Mouse (Mus musculus) lung, embryonic 14.5 days (tissue): ENCODE data around the gene Tubd1. TPM values are rescaled to one million over a fixed set of nuclear protein-coding genes. Genes with fewer than 3 reads are reported as not detected.

Experiments
- ATAC-seq: fragments of 200-750 bp; cut with Nextera tagmentation; 2 replicates; pipeline ENCODE4 v1.8.0; 2017; ENCODE audit warnings: mild to moderate bottlenecking, moderate TSS enrichment, moderate library complexity; ENCODE audit not compliant: insufficient read depth
- DNase-seq: peaks from one replicate; pipeline ENCODE4 v3.0.0-alpha.2; 2015
- H3K27ac ChIP-seq: fragments of 300-500 bp; sonication (generic); 2 replicates; pipeline ENCODE4 v1.5.1; 2014; ENCODE audit warnings: low read depth, mild to moderate bottlenecking, moderate library complexity
- H3K27me3 ChIP-seq: fragments of 300-500 bp; sonication (generic); 2 replicates; pipeline ENCODE4 v1.6.1; 2014; ENCODE audit warnings: low read length, control low read depth; ENCODE audit not compliant: insufficient read depth
- H3K36me3 ChIP-seq: fragments of 300-500 bp; sonication (generic); 2 replicates; pipeline ENCODE4 v1.6.1; 2014; ENCODE audit warnings: control low read depth; ENCODE audit not compliant: insufficient read depth
- H3K4me1 ChIP-seq: fragments of 300-500 bp; sonication (generic); 2 replicates; pipeline ENCODE4 v1.6.1; 2014; ENCODE audit warnings: antibody characterized with exemption, control low read depth; ENCODE audit not compliant: insufficient read depth
- H3K4me2 ChIP-seq: fragments of 300-500 bp; sonication (generic); 2 replicates; pipeline ENCODE4 v1.6.1; 2014; ENCODE audit warnings: mild to moderate bottlenecking
- H3K4me3 ChIP-seq: fragments of 300-500 bp; sonication (generic); 2 replicates; pipeline ENCODE4 v1.5.1; 2014; ENCODE audit warnings: low read depth, low read length
- H3K9ac ChIP-seq: fragments of 300-500 bp; sonication (generic); 2 replicates; pipeline ENCODE4 v1.6.1; 2014
- H3K9me3 ChIP-seq: fragments of 300-500 bp; sonication (generic); 2 replicates; pipeline ENCODE4 v1.6.1; 2016; ENCODE audit warnings: low read depth, low read length, control low read depth
- CTCF ChIP-seq: IDR thresholded peaks from 2 replicates; pipeline ENCODE4 v1.5.1; 2016; ENCODE audit warnings: antibody characterized with exemption, low read depth
- WGBS: fragments of 180-500 bp; shearing (Covaris S2); extraction: QIAGEN DNeasy Blood & Tissue Kit; methylation state at CpG from one replicate; pipeline ENCODE4 v1.1.7; 2014; 5-methylcytosine and 5-hydroxymethylcytosine counted together
- polyA plus RNA-seq: library from polyadenylated mRNA; unstranded; fragments of >200 nt; fragmentation: Nextera tagmentation; extraction: Ambion mirVana; gene quantifications from 2 replicates; pipeline ENCODE4 v1.2.1, GENCODE M21; 2014

The Tubd1 gene
- polyA plus RNA-seq, 1 experiment from 2014 or later, result 14.2 TPM

GRCm38 (mm10) chr11:86558258-86558657 lies 13.5 kb downstream of the Tubd1 start:
- DNase-seq (no peak), ATAC-seq (no peak)
- Histone ChIP-seq H3K36me3 (peaks cover 34% of the 10 kb centered on the region; the same call in 1 of the 2 replicates), H3K4me3 (no peak overlapping the region), H3K9me3 (no peaks in the 10 kb centered on the region), H3K4me2 (no peak overlapping the region), H3K27ac (no peak overlapping the region), H3K4me1 (no peaks in the 10 kb centered on the region), H3K9ac (no peak overlapping the region), H3K27me3 (no peaks in the 10 kb centered on the region)
- TF ChIP-seq CTCF, result no peak
- 91% methylated on average over 4 of the region's 4 CpGs for WGBS

GRCm38 (mm10) chr11:86568425-86568824 lies 23.6 kb downstream of the Tubd1 start:
- H3K9me3 ChIP-seq, result no peaks in the 10 kb centered on the region
- no peaks in the 10 kb centered on the region; the same call in 1 of the 2 replicates for H3K36me3 ChIP-seq
- no peak overlapping the region for H3K4me3 ChIP-seq
- no peaks in the 10 kb centered on the region for H3K27me3 ChIP-seq
- H3K4me1 ChIP-seq, result peaks cover 12% of the 10 kb centered on the region; the same call in 1 of the 2 replicates
- H3K4me2 ChIP-seq, result no peak overlapping the region
- 54% methylated on average over 3 of the region's 3 CpGs for WGBS
- peak; percentile 77 for TF ChIP-seq CTCF
- DNase-seq (peak; percentile 73), ATAC-seq (no peak)
- no peak overlapping the region for H3K9ac ChIP-seq
- H3K27ac ChIP-seq, result no peak overlapping the region

- DNase-seq (peak; percentile 31), ATAC-seq (no peak)
- H3K4me2 ChIP-seq, result no peak overlapping the region
- peaks cover 14% of the 10 kb centered on the region for H3K4me1 ChIP-seq
- 0 out of 2 replicates have a peak overlapping the region, but pooled peaks have one; percentile 37 for H3K27ac ChIP-seq
- TF ChIP-seq CTCF, result no peak
- no peaks in the 10 kb centered on the region for H3K9me3 ChIP-seq
- H3K4me3 ChIP-seq, result no peak overlapping the region
- no peak overlapping the region for H3K9ac ChIP-seq
- H3K36me3 ChIP-seq, result no peaks in the 10 kb centered on the region; the same call in 1 of the 2 replicates
- H3K27me3 ChIP-seq, result no peaks in the 10 kb centered on the region
- 22% methylated on average over 9 of the region's 9 CpGs for WGBS
Observed at GRCm38 (mm10) chr11:86570261-86570746, 25.5 kb downstream of the Tubd1 start.

- Histone ChIP-seq H3K9me3 (no peaks in the 10 kb centered on the region), H3K9ac (no peak overlapping the region), H3K36me3 (no peaks in the 10 kb centered on the region; the same call in 1 of the 2 replicates), H3K27me3 (no peaks in the 10 kb centered on the region), H3K4me2 (peak overlapping the region; percentile 40), H3K4me3 (0 out of 2 replicates have a peak overlapping the region, but pooled peaks have one; percentile 3), H3K27ac (peak overlapping the region; percentile 86), H3K4me1 (peaks cover 16% of the 10 kb centered on the region)
- ATAC-seq, result peak; percentile 85
- no peak; the same call in 1 of the 2 replicates for TF ChIP-seq CTCF
- 17% methylated on average over 15 of the region's 15 CpGs for WGBS
- DNase-seq, result peak; percentile 85
Observed at GRCm38 (mm10) chr11:86571047-86571855, 26.5 kb downstream of the Tubd1 start.

GRCm38 (mm10) chr11:86571871-86572270 lies 27.1 kb downstream of the Tubd1 start:
- Histone ChIP-seq H3K27me3 (no peaks in the 10 kb centered on the region), H3K4me3 (no peak overlapping the region), H3K27ac (peak overlapping the region; percentile 86), H3K9me3 (no peaks in the 10 kb centered on the region), H3K4me2 (peak overlapping the region; percentile 40), H3K9ac (no peak overlapping the region), H3K36me3 (no peaks in the 10 kb centered on the region; the same call in 1 of the 2 replicates), H3K4me1 (peaks cover 16% of the 10 kb centered on the region)
- DNase-seq, result peak; percentile 60
- no peak for TF ChIP-seq CTCF
- peak; percentile 39; the same call in 1 of the 2 replicates for ATAC-seq
- WGBS, result 37% methylated on average over 4 of the region's 4 CpGs

- Histone ChIP-seq H3K4me3 (no peak overlapping the region), H3K9ac (no peak overlapping the region), H3K27me3 (no peaks in the 10 kb centered on the region), H3K4me1 (peaks cover 21% of the 10 kb centered on the region), H3K36me3 (no peaks in the 10 kb centered on the region; the same call in 1 of the 2 replicates), H3K27ac (peak overlapping the region; percentile 86), H3K4me2 (no peak overlapping the region), H3K9me3 (no peaks in the 10 kb centered on the region)
- 57% methylated on average over 2 of the region's 2 CpGs for WGBS
- no peak; the same call in 1 of the 2 replicates for TF ChIP-seq CTCF
- DNase-seq (no peak), ATAC-seq (no peak)
Observed at GRCm38 (mm10) chr11:86572623-86573022, 27.8 kb downstream of the Tubd1 start.

GRCm38 (mm10) chr11:86573646-86574231 lies 28.9 kb downstream of the Tubd1 start:
- DNase-seq, result no peak
- Histone ChIP-seq H3K27ac (no peak overlapping the region), H3K4me1 (peaks cover 27% of the 10 kb centered on the region), H3K4me3 (no peak overlapping the region), H3K36me3 (no peaks in the 10 kb centered on the region), H3K9me3 (no peaks in the 10 kb centered on the region), H3K9ac (no peak overlapping the region), H3K27me3 (no peaks in the 10 kb centered on the region), H3K4me2 (no peak overlapping the region)
- TF ChIP-seq CTCF, result no peak
- WGBS, result 86% methylated on average over 6 of the region's 6 CpGs
- ATAC-seq, result no peak
